ENCODE assay signal across 8 mouse cellular contexts in the genomic region with DNA sequence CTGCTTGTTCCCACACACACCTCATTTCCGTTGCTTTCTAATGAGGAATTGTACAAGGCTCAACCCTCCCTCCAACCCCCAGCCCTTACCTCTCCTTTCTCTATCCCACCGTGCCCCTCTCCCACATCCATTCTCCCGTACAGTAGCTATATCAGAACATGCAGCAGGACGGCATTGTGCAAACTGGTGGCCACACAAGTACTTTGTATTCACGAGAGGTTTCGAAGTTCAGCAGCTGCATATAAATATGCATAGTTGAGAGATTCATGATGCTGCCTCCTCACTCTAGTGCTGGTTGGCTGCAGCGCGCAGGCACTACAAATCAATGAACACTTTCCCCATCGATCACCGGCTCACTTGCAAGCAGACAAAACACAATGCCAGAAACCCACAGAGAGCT.
DNase-seq lines count a peak whose midpoint lies in the region; ATAC-seq lines count a peak whose summit lies in the region.

No protein-coding gene starts in this region.

- H3K9ac ChIP-seq in hindbrain, embryonic 14.5 days, result peak overlapping the region; percentile 61
- H3K9ac ChIP-seq in midbrain, embryonic 11.5 days (ENCODE audit: low read length), result no peak overlapping the region

- peak; percentile 91 for ATAC-seq in hindbrain, embryonic 14.5 days (ENCODE audit: low FRiP score)
- peak; percentile 82 for ATAC-seq in midbrain, embryonic 11.5 days (ENCODE audit: low FRiP score)

- DNase-seq in brain, adult 2 months (ENCODE audit: low read depth, low spot score), result peak; percentile 86
- peak; percentile 25 to 36 for DNase-seq in cerebellum, postnatal 25 days
- DNase-seq in hindbrain, embryonic 14.5 days (ENCODE audit: low spot score), result peak; percentile 75
- DNase-seq in midbrain, embryonic 11.5 days (ENCODE audit: low spot score, missing footprints), result no peak
- no peak for DNase-seq in heart, adult 9 months (ENCODE audit: low spot score in 2 of 2)
- no peak for DNase-seq in adrenal gland, postnatal 36 days
- no peak for DNase-seq in gastrocnemius, postnatal 14 days
- DNase-seq in heart, adult 18-20 months, result no peak

- no peaks in the 10 kb centered on the region for H3K27me3 ChIP-seq in hindbrain, embryonic 14.5 days (ENCODE audit: control insufficient read depth, insufficient read depth, low read length)
- no peaks in the 10 kb centered on the region for H3K27me3 ChIP-seq in midbrain, embryonic 11.5 days (ENCODE audit: control insufficient read depth, insufficient read depth, low read length)

- intact Hi-C loops in gastrocnemius, postnatal 14 days (cut with DNase I; ENCODE audit: low total_unique reads), result loop anchor here (10.0 kb wide), 1 partner anchor 618 kb away; no protein-coding TSS in a partner anchor

- peak overlapping the region; percentile 26 for H3K4me3 ChIP-seq in hindbrain, embryonic 14.5 days (replicated peaks; ENCODE audit: low read length)
- H3K4me3 ChIP-seq in midbrain, embryonic 11.5 days (ENCODE audit: low read depth, low read length), result no peak overlapping the region

- no peaks in the 10 kb centered on the region for H3K36me3 ChIP-seq in hindbrain, embryonic 14.5 days (replicated peaks; ENCODE audit: control insufficient read depth, insufficient read depth)
- H3K36me3 ChIP-seq in midbrain, embryonic 11.5 days (ENCODE audit: control insufficient read depth, insufficient read depth, low read length), result no peaks in the 10 kb centered on the region

- WGBS in hindbrain, embryonic 14.5 days, result 15% methylated on average over 10 of the region's 10 CpGs
- 57% methylated on average over 10 of the region's 10 CpGs for WGBS in midbrain, embryonic 11.5 days

- H3K4me2 ChIP-seq in hindbrain, embryonic 14.5 days (replicated peaks), result peak overlapping the region; percentile 62
- H3K4me2 ChIP-seq in midbrain, embryonic 11.5 days, result no peak overlapping the region

- H3K9me3 ChIP-seq in hindbrain, embryonic 14.5 days (ENCODE audit: control insufficient read depth, low read length), result no peaks in the 10 kb centered on the region
- H3K9me3 ChIP-seq in midbrain, embryonic 11.5 days (ENCODE audit: control insufficient read depth, low read length), result no peaks in the 10 kb centered on the region

- H3K27ac ChIP-seq in hindbrain, embryonic 14.5 days, result peak overlapping the region; percentile 97
- H3K27ac ChIP-seq in midbrain, embryonic 11.5 days (ENCODE audit: low read depth, low read length), result peak overlapping the region; percentile 79

- peaks cover 19% of the 10 kb centered on the region; the same call in 1 of the 2 replicates for H3K4me1 ChIP-seq in hindbrain, embryonic 14.5 days (replicated peaks; ENCODE audit: control insufficient read depth, insufficient read depth, low read length)
- peaks cover 4% of the 10 kb centered on the region; the same call in 1 of the 2 replicates for H3K4me1 ChIP-seq in midbrain, embryonic 11.5 days (ENCODE audit: control insufficient read depth, insufficient read depth, low read length)

Comparison
In these comparisons a context has a peak if more than half of its experiments do, and no peak if none do; other contexts are left out.
1. DNase-seq: peak in brain, adult 2 months (single experiment), cerebellum, postnatal 25 days (2 of 2) and hindbrain, embryonic 14.5 days (single experiment); none in midbrain, embryonic 11.5 days (single experiment), heart, adult 9 months (0 of 2), adrenal gland, postnatal 36 days (0 of 2), gastrocnemius, postnatal 14 days (single experiment) and heart, adult 18-20 months (0 of 2).